Mouse (Mus musculus): Measurements from ENCODE around the gene Igf2bp1.

DNA sequence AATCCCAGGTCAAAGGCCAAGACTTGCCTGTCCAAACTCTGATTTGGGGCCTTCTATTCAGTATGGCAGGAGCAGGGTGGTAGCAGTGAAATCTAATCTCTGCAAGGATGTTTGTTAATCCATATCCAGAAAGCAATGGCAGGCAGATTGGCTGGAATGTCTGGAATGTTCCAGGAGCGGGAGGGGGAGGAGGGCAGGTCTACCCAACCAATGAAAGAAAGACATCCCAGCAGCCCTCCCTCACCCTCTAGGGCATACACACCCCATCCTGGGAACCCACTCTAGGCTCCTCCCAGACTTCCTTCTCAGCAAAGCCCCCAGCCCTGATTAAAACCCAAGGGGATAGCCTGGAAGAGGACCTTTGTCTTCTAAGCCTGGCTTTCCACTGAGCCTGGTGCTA, 23.3 kb downstream of the Igf2bp1 start:
- TF ChIP-seq TAL1 (IDR thresholded peaks at IDR 0.05; ENCODE audit: low read length) (no peak), GATA1 (IDR thresholded peaks at IDR 0.05; ENCODE audit: low read length) (no peak)

All from erythroblast, embryonic 14.5 days (primary cell).